Mouse (Mus musculus) cortical plate, adult 2 months (tissue): Measurements from ENCODE around the gene Diaph2. TPM values are rescaled to one million over a fixed set of nuclear protein-coding genes. Genes with fewer than 3 reads are reported as not detected.
"Not testable (repeated sequence)": the region's sequence is repeated elsewhere in the genome, so short reads cannot be mapped to it uniquely, and the experiment has no call there.

ENCODE experiments used
- H3K27ac ChIP-seq: fragments of 200-500 bp; 2 replicates; pipeline ENCODE4 v1.5.1; 2012; ENCODE audit warnings: low read length, control low read depth, inconsistent platforms; ENCODE audit not compliant: insufficient read depth
- H3K4me1 ChIP-seq: fragments of 200-500 bp; 2 replicates; pipeline ENCODE4 v1.6.1; 2011; ENCODE audit warnings: low read length; ENCODE audit not compliant: control insufficient read depth, insufficient read depth
- H3K4me3 ChIP-seq: fragments of 200-500 bp; 2 replicates; pipeline ENCODE4 v1.5.1; 2011; ENCODE audit warnings: mild to moderate bottlenecking, low read length, control low read depth; ENCODE audit not compliant: insufficient read depth
- CTCF ChIP-seq: fragments of 200-500 bp; IDR thresholded peaks from 2 replicates; pipeline ENCODE4 v1.5.1; 2011; ENCODE audit warnings: mild to moderate bottlenecking, control low read depth, low read length; ENCODE audit not compliant: insufficient read depth; ENCODE audit errors: extremely low read depth
- POLR2A ChIP-seq: fragments of 200-500 bp; IDR thresholded peaks from 2 replicates; pipeline ENCODE4 v1.6.1; 2011; ENCODE audit warnings: mild to moderate bottlenecking, low read length, control low read depth; ENCODE audit not compliant: insufficient read depth; ENCODE audit errors: extremely low read depth
- polyA plus RNA-seq: library from polyadenylated mRNA; depleted of rRNA; stranded (reverse); fragments of >200 nt; gene quantifications from 2 replicates; pipeline ENCODE4 v1.2.3, GENCODE M21; 2012

Diaph2 gene
- polyA plus RNA-seq, 1 experiment, result 9.2 TPM

DNA sequence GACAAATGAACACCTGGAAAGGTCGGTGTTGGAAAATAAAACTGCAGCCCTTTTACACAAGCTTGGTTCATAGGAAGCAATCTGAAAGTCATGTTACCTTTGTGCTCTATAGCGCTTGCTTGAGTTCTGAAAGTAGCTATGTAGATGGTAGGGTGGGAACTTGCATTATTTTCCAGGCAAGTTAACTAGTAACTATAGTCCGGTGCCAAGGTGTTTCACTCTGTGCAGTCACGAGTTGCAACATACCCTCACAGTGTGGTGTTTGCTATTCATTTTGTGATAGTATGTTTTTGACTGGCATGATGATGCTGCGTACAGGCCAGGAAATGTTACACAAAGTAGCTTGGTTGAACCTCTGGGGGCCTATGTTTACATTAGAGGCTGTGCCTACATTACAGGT is 34.5 kb downstream of the Diaph2 start:
- no peaks in the 10 kb centered on the region for H3K4me1 ChIP-seq
- no peak overlapping the region for H3K4me3 ChIP-seq
- TF ChIP-seq CTCF (no peak), POLR2A (no peak)
- no peak overlapping the region for H3K27ac ChIP-seq

DNA sequence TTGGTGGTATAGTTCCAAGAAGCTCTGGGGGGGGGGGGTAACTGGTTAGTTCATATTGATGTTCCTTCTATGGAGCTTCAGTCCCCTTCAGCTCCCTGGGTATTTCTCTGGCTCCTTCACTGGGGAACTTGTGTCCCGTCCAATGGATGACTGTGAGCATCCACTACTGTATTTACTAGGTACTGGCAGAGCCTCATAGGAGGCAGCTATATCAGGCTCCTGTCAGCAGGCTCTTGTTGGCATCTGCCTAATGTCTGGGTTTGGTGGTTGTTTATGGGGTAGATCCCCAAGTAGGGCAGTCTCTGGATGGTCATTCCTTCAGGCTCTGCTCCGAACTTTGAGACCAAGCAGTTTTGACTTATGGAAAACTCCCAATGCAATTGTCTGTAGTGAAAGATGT is 50.4 kb downstream of the Diaph2 start:
- not testable (repeated sequence) for H3K4me1 ChIP-seq, H3K4me3 ChIP-seq, H3K27ac ChIP-seq

DNA sequence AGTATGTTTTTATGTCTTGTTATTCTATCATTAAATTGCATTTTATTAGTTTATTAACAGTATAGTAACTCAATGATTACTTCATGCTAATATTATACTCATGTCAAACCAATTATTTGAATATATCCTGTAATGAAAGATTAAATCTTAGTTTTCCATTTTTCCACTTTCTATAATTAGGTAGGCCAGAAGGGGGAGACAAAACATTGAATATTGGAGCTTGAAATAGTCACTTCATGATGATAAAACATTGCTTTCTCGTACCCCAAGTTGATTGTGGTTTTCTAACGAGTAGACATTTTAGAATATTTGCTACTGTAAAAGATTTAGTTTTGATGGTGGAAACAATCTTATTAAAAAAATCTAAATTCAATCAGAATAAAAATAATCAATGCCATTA is 82.4 kb downstream of the Diaph2 start:
- Histone ChIP-seq H3K27ac (no peak overlapping the region), H3K4me3 (no peak overlapping the region), H3K4me1 (no peaks in the 10 kb centered on the region)
- no peak for TF ChIP-seq CTCF
- no peak for TF ChIP-seq POLR2A

- Histone ChIP-seq H3K4me1 (no peaks in the 10 kb centered on the region), H3K4me3 (no peak overlapping the region), H3K27ac (no peak overlapping the region)
- no peak for TF ChIP-seq POLR2A
- TF ChIP-seq CTCF, result no peak
Observed at GRCm38 (mm10) chrX:129833887-129834286, 84.3 kb downstream of the Diaph2 start.

DNA sequence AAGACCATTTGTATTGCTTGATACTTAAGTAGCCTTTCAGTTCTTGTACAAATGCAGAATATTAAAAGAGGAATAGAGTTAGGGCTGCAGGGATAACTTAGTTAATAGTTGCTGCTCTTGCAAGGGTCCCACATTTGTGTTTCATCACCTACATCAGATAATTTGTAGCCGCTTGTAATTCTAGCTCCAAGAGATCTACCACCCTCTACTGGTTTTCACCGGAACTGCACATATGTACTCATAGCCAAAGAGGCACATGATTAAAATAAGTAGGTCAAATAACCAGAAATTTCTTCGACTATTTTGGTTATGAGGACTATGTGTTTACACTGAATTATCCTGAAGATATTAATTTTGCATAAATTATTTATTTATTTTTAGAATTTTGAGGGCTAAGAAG is 134.9 kb downstream of the Diaph2 start:
- TF ChIP-seq POLR2A (no peak), CTCF (no peak)
- Histone ChIP-seq H3K4me1 (no peaks in the 10 kb centered on the region), H3K27ac (no peak overlapping the region), H3K4me3 (no peak overlapping the region)

GRCm38 (mm10) chrX:129925806-129926205 is 176.3 kb downstream of the Diaph2 start:
- no peak overlapping the region for H3K4me3 ChIP-seq
- no peak overlapping the region for H3K27ac ChIP-seq
- H3K4me1 ChIP-seq, result no peaks in the 10 kb centered on the region
- TF ChIP-seq CTCF (no peak), POLR2A (no peak)

GRCm38 (mm10) chrX:129974816-129975215 is 225.3 kb downstream of the Diaph2 start:
- Histone ChIP-seq H3K4me3 (no peak overlapping the region), H3K27ac (no peak overlapping the region), H3K4me1 (no peaks in the 10 kb centered on the region)
- TF ChIP-seq CTCF (no peak), POLR2A (no peak)

- Histone ChIP-seq H3K27ac (no peak overlapping the region), H3K4me1 (no peaks in the 10 kb centered on the region), H3K4me3 (no peak overlapping the region)
- no peak for TF ChIP-seq POLR2A
- no peak for TF ChIP-seq CTCF
Observed at GRCm38 (mm10) chrX:130008210-130008609, 258.7 kb downstream of the Diaph2 start.

GRCm38 (mm10) chrX:130019735-130020134 is 270.2 kb downstream of the Diaph2 start:
- TF ChIP-seq POLR2A, result no peak
- no peak for TF ChIP-seq CTCF
- Histone ChIP-seq H3K4me1 (no peaks in the 10 kb centered on the region), H3K4me3 (no peak overlapping the region), H3K27ac (no peak overlapping the region)

GRCm38 (mm10) chrX:130044525-130044924 is 295.0 kb downstream of the Diaph2 start:
- Histone ChIP-seq H3K27ac (no peak overlapping the region), H3K4me1 (no peaks in the 10 kb centered on the region), H3K4me3 (no peak overlapping the region)
- no peak for TF ChIP-seq CTCF
- TF ChIP-seq POLR2A, result no peak

DNA sequence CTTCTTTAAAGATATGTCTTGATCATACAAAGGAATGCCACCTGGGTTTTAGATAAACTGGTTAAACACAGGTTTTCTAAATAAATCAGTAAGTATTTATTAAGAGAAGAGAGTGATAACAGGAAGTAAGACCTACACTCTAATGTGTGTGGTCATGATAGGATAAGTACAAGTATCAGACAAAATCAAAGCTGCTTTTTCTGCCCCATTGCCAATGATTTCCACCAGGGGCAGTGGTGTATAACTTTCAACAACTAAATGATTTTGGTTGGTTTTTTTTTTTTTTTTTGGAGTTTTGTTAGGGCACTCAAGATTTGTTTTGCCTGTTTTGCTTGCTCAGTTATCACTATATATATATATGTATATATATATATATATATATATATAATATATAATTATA is 399.7 kb downstream of the Diaph2 start:
- TF ChIP-seq CTCF, result no peak
- TF ChIP-seq POLR2A, result no peak
- no peaks in the 10 kb centered on the region for H3K4me1 ChIP-seq

More for the DNA sequence above, 399.7 kb downstream of the Diaph2 start:
- H3K27ac ChIP-seq, result no peak overlapping the region
- no peak overlapping the region for H3K4me3 ChIP-seq
